Mouse (Mus musculus) heart, adult 18-20 months (tissue): ENCODE results near the gene Rec8. TPM values are rescaled to one million over a fixed set of nuclear protein-coding genes. Genes with fewer than 3 reads are reported as not detected.

Source experiments
- DNase-seq, 2 experiments: peaks; one replicate each; pipeline ENCODE4 v3.0.0; 2021 to 2022; ENCODE audit warnings: mixed read lengths in 1 of 2
- total RNA-seq, 2 experiments: library from RNA; stranded (reverse); gene quantifications; 2 replicates each; pipeline ENCODE4 v1.2.3; 2021

Rec8 gene
- total RNA-seq, 2 experiments from 2014 or later: 0.22 to 0.62 TPM

- no peak for DNase-seq
Observed at GRCm38 (mm10) chr14:55592226-55592625, 25.6 kb upstream of the Rec8 start.

DNA sequence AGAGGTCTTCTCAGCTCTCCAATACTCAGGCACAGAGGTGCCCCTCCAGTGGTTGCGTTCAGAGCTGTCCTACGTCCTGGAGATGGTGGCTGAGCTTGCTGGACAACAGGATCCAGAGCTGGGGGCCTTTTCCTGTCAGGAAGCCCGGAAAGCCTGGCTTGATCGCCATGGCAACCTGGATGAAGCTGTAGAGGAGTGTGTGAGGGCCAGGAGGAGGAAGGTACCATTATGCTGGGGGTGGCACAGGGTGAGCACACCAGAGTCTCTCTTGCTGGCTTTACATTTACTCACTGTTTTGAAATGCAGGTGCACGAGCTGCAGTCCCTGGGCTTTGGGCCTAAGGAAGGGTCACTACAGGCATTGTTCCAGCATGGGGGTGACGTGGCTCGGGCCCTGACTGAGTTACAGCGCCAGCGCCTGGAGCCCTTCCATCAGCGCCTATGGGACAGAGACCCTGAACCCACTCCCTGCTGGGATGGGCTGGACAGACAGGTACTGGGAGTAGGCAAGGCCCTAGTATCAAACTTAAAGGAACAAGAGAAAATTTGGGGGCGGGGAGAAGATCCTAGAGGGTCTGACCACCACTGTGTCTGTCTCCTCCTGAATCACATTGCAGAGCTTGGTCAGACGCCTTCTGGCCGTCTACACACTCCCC, 21.7 kb upstream of the Rec8 start:
- no peak for DNase-seq

DNA sequence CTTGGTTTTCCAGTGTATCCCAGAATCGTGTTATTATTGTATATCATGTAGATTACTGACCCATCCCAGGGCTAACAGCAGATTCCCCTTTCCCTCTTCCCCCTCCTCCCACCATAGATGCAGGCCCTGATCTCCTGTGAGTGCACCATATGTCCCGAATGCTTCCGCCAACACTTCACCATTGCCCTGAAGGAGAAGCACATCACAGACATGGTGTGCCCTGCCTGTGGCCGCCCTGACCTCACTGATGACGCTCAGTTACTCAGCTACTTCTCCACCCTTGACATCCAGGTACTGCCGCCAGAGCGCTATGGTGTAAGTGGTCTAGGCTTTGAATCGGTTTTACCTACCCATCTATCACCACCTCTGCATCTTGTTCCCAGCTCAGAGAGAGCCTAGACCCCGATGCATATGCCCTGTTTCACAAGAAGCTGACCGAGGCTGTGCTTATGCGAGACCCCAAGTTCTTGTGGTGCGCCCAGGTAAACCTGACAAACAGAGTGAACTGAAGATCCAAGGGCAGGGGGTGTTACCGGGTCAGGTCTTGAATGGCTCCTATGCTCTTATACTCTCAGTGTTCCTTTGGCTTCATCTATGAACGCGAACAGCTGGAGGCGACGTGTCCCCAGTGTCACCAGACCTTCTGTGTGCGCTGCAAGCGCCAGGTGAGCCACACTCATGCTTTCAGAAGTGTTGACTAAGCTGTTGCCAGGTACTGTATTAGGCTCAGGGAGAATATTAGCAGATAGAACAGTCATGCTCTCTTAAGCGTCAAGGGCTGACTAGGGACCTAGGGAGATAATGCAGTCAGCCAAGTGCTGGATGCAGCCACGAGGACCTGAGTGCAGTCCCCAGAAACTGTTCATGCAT, 19.1 kb upstream of the Rec8 start:
- no peak for DNase-seq

GRCm38 (mm10) chr14:55603271-55603632, 14.6 kb upstream of the Rec8 start, which contains the start of gene Irf9:
TSS of gene Irf9 (plus strand) at chr14:55603571.
- DNase-seq: no peak

DNA sequence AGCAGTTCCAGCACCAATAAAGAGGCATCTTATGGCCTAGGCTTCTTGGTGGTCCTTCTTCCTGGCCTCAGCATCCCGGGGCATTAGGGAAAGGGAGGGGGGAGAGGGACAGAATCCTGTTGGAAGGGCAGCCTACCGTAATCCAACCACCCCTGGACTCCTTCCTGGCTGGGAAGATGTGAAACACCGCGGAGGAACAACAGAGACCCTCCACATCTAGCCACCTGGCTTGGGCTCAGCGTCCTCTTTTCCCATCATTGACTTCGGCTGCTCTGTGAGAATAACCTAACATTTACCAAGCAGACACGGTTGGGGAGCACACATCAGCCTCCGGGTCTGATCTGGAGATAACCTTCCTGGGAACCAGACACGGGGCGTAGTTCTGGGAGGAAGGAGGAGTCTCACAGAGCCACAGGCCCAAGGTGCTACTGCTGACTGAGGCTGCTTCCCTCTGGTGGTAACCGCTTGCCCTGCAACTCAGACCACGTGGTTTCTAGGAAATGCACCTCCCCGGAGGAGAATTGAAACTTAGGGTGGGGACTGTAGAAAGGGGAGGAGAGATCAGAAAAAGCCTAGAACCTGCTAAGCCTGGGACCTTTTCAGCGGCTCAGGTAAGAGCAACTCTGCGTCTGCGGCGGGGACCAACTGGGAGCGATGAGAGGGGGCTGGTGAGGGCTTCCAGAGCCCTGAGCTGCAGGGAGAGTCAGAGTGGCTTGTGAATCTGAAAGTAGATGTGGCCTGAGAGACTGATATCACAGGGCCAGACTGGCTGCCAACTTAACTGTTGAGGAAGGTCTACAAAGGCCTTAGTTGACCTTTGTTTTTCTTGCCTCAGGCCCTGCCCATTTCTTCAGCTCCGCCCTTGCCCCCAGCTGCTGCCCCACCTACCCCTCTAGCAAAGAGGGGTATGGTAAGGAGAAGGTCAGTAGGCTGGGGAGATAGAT, 13.9 kb upstream of the Rec8 start:
- peak; percentile 94 to 96 for DNase-seq

DNA sequence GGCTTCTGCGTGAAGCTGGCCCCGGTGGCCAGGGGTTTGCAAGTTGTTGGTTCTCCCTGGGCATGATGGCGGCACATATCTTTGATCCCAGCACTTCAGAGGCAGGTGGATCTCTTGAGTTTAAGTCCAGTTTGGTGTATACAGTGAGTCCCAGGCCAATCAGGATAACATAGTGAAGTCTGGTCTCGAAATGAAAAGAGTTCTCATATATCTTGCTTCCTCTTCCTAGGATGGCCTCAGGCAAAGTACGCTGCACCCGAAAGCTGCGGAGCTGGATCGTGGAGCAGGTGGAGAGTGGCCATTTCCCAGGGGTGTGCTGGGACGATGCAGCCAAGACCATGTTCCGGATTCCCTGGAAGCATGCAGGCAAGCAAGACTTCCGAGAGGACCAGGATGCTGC, 13.0 kb upstream of the Rec8 start:
- DNase-seq: no peak

- DNase-seq: no peak
Observed at GRCm38 (mm10) chr14:55605743-55606459, 11.9 kb upstream of the Rec8 start.

- no peak for DNase-seq
Observed at GRCm38 (mm10) chr14:55608339-55608738, 9.5 kb upstream of the Rec8 start.

DNA sequence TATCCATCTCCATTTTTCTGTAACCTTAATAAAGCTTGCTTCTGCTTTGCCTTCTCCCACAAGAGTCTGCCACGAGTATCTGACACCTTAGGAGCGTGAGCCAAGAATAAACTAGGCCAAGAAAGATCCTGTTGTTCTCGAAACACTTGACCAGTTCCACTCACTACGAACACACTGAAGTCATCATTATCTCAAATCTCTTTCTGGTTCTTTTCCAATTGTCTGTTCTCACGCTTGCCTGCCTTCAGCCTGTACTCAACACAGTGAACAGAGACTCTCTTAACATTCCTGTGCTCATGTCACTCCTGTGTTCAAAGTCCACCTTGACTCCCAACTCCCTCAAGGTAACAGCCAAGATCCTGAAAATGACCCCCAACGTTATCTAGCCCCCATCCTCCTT, 4.5 kb upstream of the Rec8 start:
- no peak for DNase-seq

- no peak for DNase-seq
Observed at GRCm38 (mm10) chr14:55614565-55615178, 3.2 kb upstream of the Rec8 start.

- DNase-seq: no peak
Observed at GRCm38 (mm10) chr14:55615876-55616275, 2.0 kb upstream of the Rec8 start.

GRCm38 (mm10) chr14:55616844-55617243, 993 bp upstream of the Rec8 start:
- DNase-seq: no peak

DNA sequence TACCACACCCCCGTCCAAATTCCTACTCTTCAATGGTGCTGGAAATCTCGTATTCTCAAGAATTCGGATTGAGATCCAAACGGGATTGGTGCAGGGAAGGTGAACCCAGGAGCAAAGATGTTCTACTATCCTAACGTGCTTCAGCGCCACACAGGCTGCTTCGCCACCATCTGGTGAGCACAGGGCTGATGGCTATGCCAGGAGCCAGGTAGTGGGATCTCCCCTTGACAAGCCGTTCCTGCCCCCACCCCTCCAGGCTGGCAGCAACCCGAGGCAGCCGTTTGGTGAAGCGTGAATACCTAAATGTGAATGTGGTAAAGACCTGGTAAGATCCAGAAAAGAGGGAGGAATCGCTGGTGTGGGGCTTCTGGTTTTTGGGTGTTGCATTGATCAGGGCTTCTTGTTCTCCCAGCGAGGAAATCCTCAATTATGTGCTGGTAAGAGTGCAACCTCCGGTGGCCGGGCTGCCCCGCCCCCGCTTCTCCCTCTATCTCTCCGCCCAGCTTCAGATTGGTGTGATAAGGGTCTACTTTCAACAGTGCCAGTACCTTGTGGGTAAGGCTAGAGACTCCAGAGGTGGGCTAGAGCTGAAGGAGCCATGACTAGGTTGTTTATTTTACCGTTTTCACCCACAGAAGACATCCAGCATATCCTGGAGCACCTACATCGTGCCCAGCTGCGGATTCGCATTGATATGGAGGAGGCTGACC, 804 bp downstream of the Rec8 start:
- no peak for DNase-seq

- DNase-seq: peak; percentile 27 to 52
Observed at GRCm38 (mm10) chr14:55628077-55628827, 10.4 kb downstream of the Rec8 start.

- DNase-seq: peak; percentile 37 to 76
Observed at GRCm38 (mm10) chr14:55629312-55629711, 11.5 kb downstream of the Rec8 start.

DNA sequence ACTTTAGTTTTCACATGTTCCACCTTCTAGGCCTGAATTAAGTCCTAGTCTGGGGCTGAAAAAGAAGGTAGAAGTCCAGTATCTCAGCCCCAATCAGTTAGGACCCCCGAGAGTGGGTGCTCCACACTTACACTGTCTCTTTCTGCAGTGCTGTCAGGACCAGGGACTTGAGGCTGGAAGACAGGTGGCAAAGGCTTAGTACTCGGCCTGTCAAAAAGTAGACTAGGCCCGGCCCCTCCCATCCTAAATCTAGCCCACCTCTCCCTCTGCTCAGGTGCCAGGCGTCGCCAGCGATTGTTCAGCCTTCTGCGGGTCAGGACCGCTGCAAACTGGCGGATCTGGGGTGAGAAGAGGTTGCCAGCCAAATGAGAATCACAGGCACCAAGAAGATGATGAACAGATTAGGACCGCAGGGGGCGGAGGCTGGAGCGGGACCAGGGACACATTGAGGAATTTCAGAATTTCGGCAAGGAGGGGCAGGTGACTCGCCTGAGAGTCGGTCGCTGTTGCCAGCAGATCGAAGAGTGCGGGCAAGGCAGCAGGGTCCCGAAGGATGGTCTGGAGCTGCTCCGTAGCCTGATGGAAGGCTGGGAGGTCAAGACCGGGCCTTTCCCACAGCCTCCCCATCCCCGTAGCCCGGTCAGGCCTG, 17.2 kb downstream of the Rec8 start:
- peak in 1 of 2 experiments; percentile 50 for DNase-seq

DNA sequence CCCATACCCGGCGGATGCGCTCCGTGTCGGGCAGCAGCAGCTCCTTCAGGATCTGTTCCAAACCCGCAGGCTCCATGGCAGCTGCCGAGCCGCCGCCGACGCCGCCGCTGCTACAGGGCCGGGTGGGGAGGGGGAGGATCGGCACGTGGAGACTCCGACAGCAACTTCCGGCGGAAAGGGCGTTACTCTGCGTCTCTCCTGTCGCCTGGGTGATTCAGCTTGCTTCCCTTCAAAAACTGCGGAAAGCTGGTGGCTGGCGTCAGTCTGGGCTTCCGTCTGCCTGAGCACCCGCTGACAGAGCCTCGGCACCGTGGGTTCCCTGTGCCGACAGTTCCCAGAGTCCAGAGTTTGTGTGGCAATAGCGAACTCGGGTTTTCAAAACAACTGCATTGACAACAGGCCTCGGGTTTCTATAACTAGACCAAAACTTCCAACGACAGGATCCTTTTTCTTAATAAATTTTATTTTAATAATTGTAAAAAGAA, 17.7 kb downstream of the Rec8 start, which contains the start of gene Ipo4:
Gene Ipo4 (minus strand): TSS at position 435 of the 485 bp plus-strand sequence.
- DNase-seq: peak; percentile 92 to 95

GRCm38 (mm10) chr14:55637795-55638194, 20.0 kb downstream of the Rec8 start, which contains the start of gene Gm49378:
TSS of gene Gm49378 (minus strand) at chr14:55637895.
- no peak for DNase-seq

- DNase-seq: no peak
Observed at GRCm38 (mm10) chr14:55640816-55641215, 23.0 kb downstream of the Rec8 start.
